Mouse (Mus musculus) kidney, adult 8-10 months (tissue): ENCODE data around the gene Pars2.

Experiments
- DNase-seq, 2 experiments: peaks; one replicate each; pipeline ENCODE4 v3.0.0; 2022

The Pars2 gene

GRCm38 (mm10) chr4:106650833-106651527, at the start of gene Pars2:
Gene Pars2, plus strand, starts transcription at chr4:106651069.
- DNase-seq = peak; percentile 97 to 98

- no peak for DNase-seq
Measured at GRCm38 (mm10) chr4:106606639-106607554, 44.0 kb upstream of the Pars2 start.

- DNase-seq = peak; percentile 49 to 50
Measured at GRCm38 (mm10) chr4:106607905-106608304, 43.0 kb upstream of the Pars2 start.

- no peak for DNase-seq
Measured at GRCm38 (mm10) chr4:106613105-106613504, 37.8 kb upstream of the Pars2 start.

GRCm38 (mm10) chr4:106613560-106613959, 37.3 kb upstream of the Pars2 start:
- peak in 1 of 2 experiments; percentile 23 for DNase-seq

- DNase-seq = peak; percentile 42 to 73
Measured at GRCm38 (mm10) chr4:106614180-106614797, 36.6 kb upstream of the Pars2 start.

GRCm38 (mm10) chr4:106614881-106615280, 36.0 kb upstream of the Pars2 start:
- no peak for DNase-seq

- DNase-seq = no peak
Measured at GRCm38 (mm10) chr4:106615637-106616036, 35.2 kb upstream of the Pars2 start.

GRCm38 (mm10) chr4:106617056-106617455, 33.8 kb upstream of the Pars2 start, which contains the start of gene Lexm:
Gene Lexm, minus strand, starts transcription at chr4:106617241.
- DNase-seq = no peak

- peak in 1 of 2 experiments; percentile 38 for DNase-seq
Measured at GRCm38 (mm10) chr4:106618898-106619297, 32.0 kb upstream of the Pars2 start.

GRCm38 (mm10) chr4:106621428-106621827, 29.4 kb upstream of the Pars2 start:
- peak; percentile 59 to 67 for DNase-seq

- DNase-seq = peak; percentile 87 to 90
Measured at GRCm38 (mm10) chr4:106622030-106622493, 28.8 kb upstream of the Pars2 start, which contains the start of gene Ttc22. Gene Ttc22, plus strand, starts transcription at chr4:106622432.

GRCm38 (mm10) chr4:106622712-106623111, 28.2 kb upstream of the Pars2 start:
- DNase-seq = no peak

GRCm38 (mm10) chr4:106624271-106624670, 26.6 kb upstream of the Pars2 start:
- no peak for DNase-seq

GRCm38 (mm10) chr4:106627809-106628208, 23.1 kb upstream of the Pars2 start:
- peak in 1 of 2 experiments; percentile 22 for DNase-seq

GRCm38 (mm10) chr4:106628650-106629360, 22.1 kb upstream of the Pars2 start:
- peak; percentile 75 to 84 for DNase-seq

GRCm38 (mm10) chr4:106629374-106629773, 21.5 kb upstream of the Pars2 start:
- no peak for DNase-seq

GRCm38 (mm10) chr4:106630333-106631220, 20.3 kb upstream of the Pars2 start:
- DNase-seq = peak; percentile 54 to 78

GRCm38 (mm10) chr4:106632313-106632712, 18.6 kb upstream of the Pars2 start:
- no peak for DNase-seq

- DNase-seq = no peak
Measured at GRCm38 (mm10) chr4:106633281-106634085, 17.4 kb upstream of the Pars2 start.
